Mouse (Mus musculus): ENCODE data around the gene Nhlrc1.

DNA sequence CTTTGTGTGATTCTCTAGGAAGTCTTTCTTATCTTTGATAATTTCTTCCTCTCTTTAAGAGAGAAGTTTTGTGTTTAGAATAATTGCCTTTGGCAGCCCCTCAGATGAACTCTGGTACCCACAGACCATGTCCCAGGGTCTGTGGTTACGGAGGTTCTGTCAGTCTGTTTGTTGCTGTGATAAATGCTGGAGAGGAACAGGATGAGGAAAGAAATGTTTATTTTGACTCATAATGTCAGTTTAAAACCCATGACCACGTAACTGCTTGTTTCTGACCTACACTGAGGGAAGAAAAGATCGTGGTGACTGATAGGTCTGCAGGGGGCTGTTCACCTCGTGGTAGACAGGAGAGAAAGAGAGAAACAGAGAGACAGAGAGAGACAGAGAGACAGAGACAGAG is 38.7 kb downstream of the Nhlrc1 start:
- TF ChIP-seq CTCF (IDR thresholded peaks at IDR 0.05; ENCODE audit: extremely low read depth, insufficient read depth, low read length) (no peak), POLR2A (IDR thresholded peaks at IDR 0.05; ENCODE audit: extremely low read depth, insufficient read depth, low read length) (no peak)
